Mouse (Mus musculus) olfactory bulb, adult 2 months (tissue): ENCODE measurements at regions not wholly inside any gene's neighbourhood (a gene's known extent, or its start where the extent isn't known, plus 50 kb on each side); places are given as distances from the start of the nearest gene placed in this dataset.

Experiments
- CTCF ChIP-seq: fragments of 200-500 bp; IDR thresholded peaks from 2 replicates; pipeline ENCODE4 v1.5.1; 2012; ENCODE audit warnings: low read depth, mild to moderate bottlenecking, low read length, moderate library complexity; ENCODE audit not compliant: insufficient read depth
- POLR2A ChIP-seq: fragments of 200-500 bp; IDR thresholded peaks from 2 replicates; pipeline ENCODE4 v1.6.1; 2012; ENCODE audit warnings: mild to moderate bottlenecking, low read depth, low read length, moderate library complexity; ENCODE audit not compliant: insufficient read depth

DNA sequence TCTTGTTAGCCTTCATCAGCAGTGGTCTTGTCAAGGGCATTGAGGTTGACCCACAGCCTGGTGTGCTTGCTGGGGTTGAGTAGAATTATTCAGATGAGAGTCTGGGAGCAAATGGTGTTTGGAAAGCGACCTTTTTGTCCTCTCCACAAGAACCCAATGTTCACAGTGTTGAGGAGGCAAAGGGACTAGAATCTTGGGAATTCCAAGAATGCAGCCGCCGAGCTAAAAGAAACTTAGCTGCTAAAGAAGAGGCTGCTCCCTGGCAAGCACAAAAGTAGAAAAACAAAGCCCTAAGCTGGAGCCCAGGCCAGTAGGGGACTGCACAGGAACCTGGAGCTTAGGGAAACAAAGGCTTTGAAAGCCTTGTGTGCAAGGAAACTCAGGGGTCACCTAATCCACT, 126.4 kb downstream of the Tmem38b start:
- TF ChIP-seq CTCF (no peak), POLR2A (no peak)
